Mouse (Mus musculus): ENCODE measurements around the gene Zfyve1.

- TF ChIP-seq EP300 (IDR thresholded peaks at IDR 0.05; ENCODE audit: insufficient read depth, low read depth, low read length) = no peak
- no peak for TF ChIP-seq CTCF (IDR thresholded peaks at IDR 0.05; ENCODE audit: low read depth, low read length)
- no peak for TF ChIP-seq POLR2A (IDR thresholded peaks at IDR 0.05; ENCODE audit: insufficient read depth, low read length)
Measured at GRCm38 (mm10) chr12:83543997-83544396, 53.0 kb downstream of the Zfyve1 start.
